Mouse (Mus musculus) ES-E14 (cell line): Measurements from ENCODE around the gene Rnf31. TPM values are rescaled to one million over a fixed set of nuclear protein-coding genes. Genes with fewer than 3 reads are reported as not detected.
A peak's percentile ranks its signal among the peaks of the same experiment; 100 is the strongest.

ENCODE experiments used
- DNase-seq: peaks from one replicate; pipeline ENCODE4 v3.0.0-alpha.2; 2013; ENCODE audit warnings: low read depth, low spot score
- H3K27ac ChIP-seq: 2 replicates; pipeline ENCODE4 v1.5.1; 2012; ENCODE audit warnings: low read depth, mild to moderate bottlenecking, low read length, moderate library complexity, mixed read lengths; ENCODE audit not compliant: poor library complexity, insufficient read depth, severe bottlenecking
- H3K36me3 ChIP-seq: 2 replicates; pipeline ENCODE4 v1.6.1; 2012; ENCODE audit warnings: mild to moderate bottlenecking, low read length, moderate library complexity, mixed read lengths; ENCODE audit not compliant: control insufficient read depth, poor library complexity, insufficient read depth, severe bottlenecking
- H3K4me1 ChIP-seq, 2 experiments: fragments of 150-350 bp in 1 of 2; sonication (generic) in 1 of 2; 2 replicates each; pipeline ENCODE4 v1.6.1; 2012; ENCODE audit warnings: low read length in 2 of 2, mild to moderate bottlenecking in 1 of 2, mixed read lengths in 1 of 2; ENCODE audit not compliant: control insufficient read depth in 2 of 2, insufficient read depth in 2 of 2, poor library complexity in 1 of 2
- H3K4me3 ChIP-seq, 2 experiments: fragments of 150-350 bp in 1 of 2; sonication (generic) in 1 of 2; 2 replicates each; pipeline ENCODE4 v1.5.1; 2012; ENCODE audit warnings: low read length in 2 of 2, low read depth in 1 of 2, mild to moderate bottlenecking in 1 of 2, mixed read lengths in 1 of 2; ENCODE audit not compliant: insufficient read depth in 1 of 2, poor library complexity in 1 of 2, severe bottlenecking in 1 of 2
- H3K9ac ChIP-seq: 2 replicates; pipeline ENCODE4 v1.6.1; 2012; ENCODE audit warnings: low read depth, mild to moderate bottlenecking, low read length, mixed read lengths; ENCODE audit not compliant: poor library complexity, insufficient read depth, severe bottlenecking
- H3K9me3 ChIP-seq: fragments of 150-350 bp; sonication (generic); 2 replicates; pipeline ENCODE4 v1.6.1; 2012; ENCODE audit warnings: low read depth, mild to moderate bottlenecking, low read length; ENCODE audit not compliant: control insufficient read depth, insufficient read depth
- CHD2 ChIP-seq: IDR thresholded peaks from 2 replicates; pipeline ENCODE4 v1.6.1; 2014; ENCODE audit warnings: mild to moderate bottlenecking, low read depth, low read length, inconsistent platforms
- HCFC1 ChIP-seq: IDR thresholded peaks from 2 replicates; pipeline ENCODE4 v1.6.1; 2012; ENCODE audit warnings: low read length, inconsistent platforms, borderline replicate concordance; ENCODE audit not compliant: insufficient read depth
- MAFK ChIP-seq: IDR thresholded peaks from 2 replicates; pipeline ENCODE4 v1.6.1; 2014; ENCODE audit warnings: mild to moderate bottlenecking, low read depth, low read length, inconsistent platforms; ENCODE audit not compliant: insufficient read depth
- ZC3H11A ChIP-seq: IDR thresholded peaks from 2 replicates; pipeline ENCODE4 v1.6.1; 2012; ENCODE audit warnings: low read depth, mild to moderate bottlenecking, inconsistent platforms, low read length, borderline replicate concordance
- ZNF384 ChIP-seq: IDR thresholded peaks from 2 replicates; pipeline ENCODE4 v1.6.1; 2012; ENCODE audit warnings: low read depth, low read length, inconsistent platforms
- in situ Hi-C, 2 experiments: fragments of 600-800 bp; cut with MboI; formaldehyde crosslinking; loops; one replicate each; pipeline ENCODE4 v1.15.1; 2025; ENCODE audit warnings: low sequenced_read_pairs in 2 of 2, inconsistent platforms in 1 of 2; ENCODE audit not compliant: unreplicated experiment in 2 of 2
- total RNA-seq: library from RNA; depleted of rRNA; stranded (reverse); fragments of 300-350 nt; gene quantifications from 2 replicates; pipeline ENCODE4 v1.2.3, GENCODE M21; 2012

The Rnf31 gene
- total RNA-seq, 1 experiment: 13.1 TPM

- in situ Hi-C loops: no loop called here
- DNase-seq: no peak
- Histone ChIP-seq H3K4me1 (peaks cover 0 to 10% of the 10 kb centered on the region in 2 experiments; a peak in 1 of 4 replicates), H3K27ac (no peak overlapping the region), H3K9ac (no peak overlapping the region), H3K4me3 (no peak overlapping the region), H3K36me3 (peaks cover 13% of the 10 kb centered on the region; the same call in 1 of the 2 replicates), H3K9me3 (no peaks in the 10 kb centered on the region)
- TF ChIP-seq HCFC1 (no peak), CHD2 (no peak), ZC3H11A (no peak), MAFK (no peak)
These were observed 19.7 kb upstream of the Rnf31 start for GRCm38 (mm10) chr14:55571760-55572159.

GRCm38 (mm10) chr14:55575302-55575701 is 16.2 kb upstream of the Rnf31 start, which contains the start of gene Fitm1:
Gene Fitm1 (plus strand): TSS chr14:55575617.
- H3K4me1 ChIP-seq: peaks cover 6 to 12% of the 10 kb centered on the region in 2 experiments; a peak in 2 of 4 replicates
- H3K9me3 ChIP-seq: no peaks in the 10 kb centered on the region
- no peak for DNase-seq
- H3K4me3 ChIP-seq: peak within 1 kb of the TSS; percentile 7 to 34; a peak in 3 of 4 replicates
- H3K27ac ChIP-seq: no peak within 1 kb of the TSS
- TF ChIP-seq ZNF384 (no peak), CHD2 (no peak), ZC3H11A (no peak), HCFC1 (no peak), MAFK (no peak)
- peak within 1 kb of the TSS; percentile 4; the same call in 1 of the 2 replicates for H3K9ac ChIP-seq
- H3K36me3 ChIP-seq: peaks cover 2% of the 10 kb centered on the region; the same call in 1 of the 2 replicates
- in situ Hi-C loops: no loop called here

- H3K9ac ChIP-seq: no peak overlapping the region
- peak overlapping the region; percentile 7 to 28; a peak in 2 of 4 replicates for H3K4me3 ChIP-seq
- H3K4me1 ChIP-seq: peaks cover 6 to 14% of the 10 kb centered on the region in 2 experiments; a peak in 3 of 4 replicates
- TF ChIP-seq CHD2: no peak
- TF ChIP-seq ZC3H11A: no peak
- TF ChIP-seq HCFC1: no peak
- no peak for TF ChIP-seq ZNF384
- no peak for TF ChIP-seq MAFK
- no peaks in the 10 kb centered on the region for H3K9me3 ChIP-seq
- DNase-seq: no peak
- H3K36me3 ChIP-seq: peaks cover 6% of the 10 kb centered on the region; the same call in 1 of the 2 replicates
- in situ Hi-C loops: no loop called here
- H3K27ac ChIP-seq: no peak overlapping the region
These were observed 15.8 kb upstream of the Rnf31 start for GRCm38 (mm10) chr14:55575711-55576110.

- in situ Hi-C loops: no loop called here
- peak overlapping the region; percentile 4 to 34; a peak in 3 of 4 replicates for H3K4me3 ChIP-seq
- peaks cover 6 to 17% of the 10 kb centered on the region in 2 experiments; a peak in 3 of 4 replicates for H3K4me1 ChIP-seq
- peaks cover 9% of the 10 kb centered on the region; the same call in 1 of the 2 replicates for H3K36me3 ChIP-seq
- H3K27ac ChIP-seq: no peak overlapping the region
- H3K9ac ChIP-seq: peak overlapping the region; percentile 4; the same call in 1 of the 2 replicates
- TF ChIP-seq ZNF384: no peak
- no peak for TF ChIP-seq CHD2
- TF ChIP-seq MAFK: no peak
- TF ChIP-seq ZC3H11A: no peak
- no peak for TF ChIP-seq HCFC1
- H3K9me3 ChIP-seq: no peaks in the 10 kb centered on the region
- no peak for DNase-seq
These were observed 15.1 kb upstream of the Rnf31 start for GRCm38 (mm10) chr14:55576376-55576775.
